Mouse (Mus musculus) kidney, postnatal 0 days (tissue): Measurements from ENCODE around the gene Snx10. TPM values are rescaled to one million over a fixed set of nuclear protein-coding genes. Genes with fewer than 3 reads are reported as not detected.
A peak's percentile ranks its signal among the peaks of the same experiment; 100 is the strongest.

Experiments used
- ATAC-seq: fragments of 200-750 bp; cut with Nextera tagmentation; replicated peaks from 2 replicates; pipeline ENCODE4 v1.8.0; 2017; ENCODE audit warnings: low read depth, moderate number of reproducible peaks, moderate TSS enrichment, moderate library complexity; ENCODE audit not compliant: low FRiP score
- DNase-seq: peaks from one replicate; pipeline ENCODE4 v3.0.0-alpha.2; 2016; ENCODE audit warnings: low spot score
- H3K27ac ChIP-seq: fragments of 300-500 bp; sonication (generic); 2 replicates; pipeline ENCODE4 v1.5.1; 2014; ENCODE audit warnings: mild to moderate bottlenecking
- H3K27me3 ChIP-seq: fragments of 300-500 bp; sonication (generic); 2 replicates; pipeline ENCODE4 v1.6.1; 2014; ENCODE audit warnings: low read length, mixed read lengths; ENCODE audit not compliant: insufficient read depth
- H3K36me3 ChIP-seq: fragments of 300-500 bp; sonication (generic); 2 replicates; pipeline ENCODE4 v1.6.1; 2014; ENCODE audit warnings: low read length, mixed read lengths; ENCODE audit not compliant: insufficient read depth
- H3K4me1 ChIP-seq: fragments of 300-500 bp; sonication (generic); replicated peaks from 2 replicates; pipeline ENCODE4 v1.6.1; 2014; ENCODE audit warnings: antibody characterized with exemption, low read length, mixed read lengths; ENCODE audit not compliant: insufficient read depth
- H3K4me2 ChIP-seq: fragments of 300-500 bp; sonication (generic); 2 replicates; pipeline ENCODE4 v1.6.1; 2014; ENCODE audit warnings: mild to moderate bottlenecking, low read length, moderate library complexity, mixed read lengths
- H3K4me3 ChIP-seq: fragments of 300-500 bp; sonication (generic); replicated peaks from 2 replicates; pipeline ENCODE4 v1.5.1; 2014; ENCODE audit warnings: low read depth, low read length
- H3K9ac ChIP-seq: fragments of 300-500 bp; sonication (generic); 2 replicates; pipeline ENCODE4 v1.6.1; 2014; ENCODE audit warnings: low read depth, low read length
- H3K9me3 ChIP-seq: fragments of 300-500 bp; sonication (generic); replicated peaks from 2 replicates; pipeline ENCODE4 v1.6.1; 2016; ENCODE audit warnings: low read length, inconsistent platforms, mixed read lengths
- CTCF ChIP-seq: IDR thresholded peaks from 2 replicates; pipeline ENCODE4 v1.5.1; 2016; ENCODE audit warnings: antibody characterized with exemption, low read depth, mild to moderate bottlenecking, moderate library complexity
- WGBS: fragments of 180-500 bp; shearing (Covaris S2); extraction: QIAGEN DNeasy Blood & Tissue Kit; methylation state at CpG from one replicate; pipeline ENCODE4 v1.1.7; 2014; 5-methylcytosine and 5-hydroxymethylcytosine counted together
- polyA plus RNA-seq: library from polyadenylated mRNA; unstranded; fragments of >200 nt; fragmentation: Nextera tagmentation; extraction: Ambion mirVana; gene quantifications from 2 replicates; pipeline ENCODE4 v1.2.1, GENCODE M21; 2015

The Snx10 gene
- polyA plus RNA-seq, 1 experiment from 2014 or later: 15.0 TPM

- Histone ChIP-seq H3K27me3 (no peaks in the 10 kb centered on the region), H3K9ac (0 out of 2 replicates have a peak overlapping the region, but pooled peaks have one; percentile 2), H3K9me3 (no peaks in the 10 kb centered on the region), H3K4me2 (peak overlapping the region; percentile 98), H3K4me3 (peak overlapping the region; percentile 57), H3K4me1 (no peaks in the 10 kb centered on the region), H3K36me3 (no peaks in the 10 kb centered on the region), H3K27ac (no peak overlapping the region)
- peak; percentile 70 for TF ChIP-seq CTCF
- DNase-seq (peak; percentile 69), ATAC-seq (peak; percentile 57)
- WGBS: under 1% methylated on average over 52 of the region's 54 CpGs
These were observed 88.8 kb downstream of the Snx10 start for GRCm38 (mm10) chr6:51612371-51613051.

GRCm38 (mm10) chr6:51613661-51614060, 90.0 kb downstream of the Snx10 start:
- no peaks in the 10 kb centered on the region for H3K9me3 ChIP-seq
- no peak for ATAC-seq
- H3K27me3 ChIP-seq: no peaks in the 10 kb centered on the region
- H3K36me3 ChIP-seq: no peaks in the 10 kb centered on the region
- no peak overlapping the region for H3K4me3 ChIP-seq
- no peak overlapping the region for H3K4me2 ChIP-seq
- 87% methylated on average over 11 of the region's 11 CpGs for WGBS
- H3K27ac ChIP-seq: no peak overlapping the region
- H3K9ac ChIP-seq: no peak overlapping the region
- no peak for TF ChIP-seq CTCF
- DNase-seq: no peak
- H3K4me1 ChIP-seq: no peaks in the 10 kb centered on the region

- 83% methylated on average over 5 of the region's 5 CpGs for WGBS
- no peak for TF ChIP-seq CTCF
- H3K4me3 ChIP-seq: no peak overlapping the region
- H3K9ac ChIP-seq: no peak overlapping the region
- no peak overlapping the region for H3K4me2 ChIP-seq
- H3K4me1 ChIP-seq: no peaks in the 10 kb centered on the region
- no peak overlapping the region for H3K27ac ChIP-seq
- ATAC-seq (no peak), DNase-seq (no peak)
- no peaks in the 10 kb centered on the region for H3K27me3 ChIP-seq
- H3K36me3 ChIP-seq: no peaks in the 10 kb centered on the region
- H3K9me3 ChIP-seq: no peaks in the 10 kb centered on the region
These were observed 103.1 kb downstream of the Snx10 start for GRCm38 (mm10) chr6:51626843-51627242.

- Histone ChIP-seq H3K9me3 (no peaks in the 10 kb centered on the region), H3K4me3 (no peak overlapping the region), H3K36me3 (no peaks in the 10 kb centered on the region), H3K27me3 (no peaks in the 10 kb centered on the region), H3K27ac (no peak overlapping the region), H3K4me2 (no peak overlapping the region), H3K4me1 (no peaks in the 10 kb centered on the region), H3K9ac (no peak overlapping the region)
- ATAC-seq (no peak), DNase-seq (no peak)
- 56% methylated on average over 3 of the region's 3 CpGs for WGBS
- TF ChIP-seq CTCF: no peak
These were observed 106.0 kb downstream of the Snx10 start for GRCm38 (mm10) chr6:51629671-51630070.

GRCm38 (mm10) chr6:51630184-51630583, 106.5 kb downstream of the Snx10 start:
- no peak overlapping the region for H3K4me3 ChIP-seq
- H3K4me2 ChIP-seq: no peak overlapping the region
- 53% methylated on average over 2 of the region's 2 CpGs for WGBS

GRCm38 (mm10) chr6:51632928-51633662, 109.4 kb downstream of the Snx10 start:
- Histone ChIP-seq H3K4me3 (no peak overlapping the region), H3K9me3 (no peaks in the 10 kb centered on the region), H3K27ac (peak overlapping the region; percentile 50), H3K27me3 (no peaks in the 10 kb centered on the region), H3K9ac (no peak overlapping the region), H3K4me2 (no peak overlapping the region), H3K36me3 (no peaks in the 10 kb centered on the region), H3K4me1 (no peaks in the 10 kb centered on the region; the same call in 1 of the 2 replicates)
- peak; percentile 61 for DNase-seq
- TF ChIP-seq CTCF: no peak
- ATAC-seq: no peak
- WGBS: 68% methylated on average over 4 of the region's 4 CpGs

More at GRCm38 (mm10) chr6:51630184-51630583, 106.5 kb downstream of the Snx10 start:
- TF ChIP-seq CTCF: no peak
- H3K27me3 ChIP-seq: no peaks in the 10 kb centered on the region
- H3K27ac ChIP-seq: no peak overlapping the region
- ATAC-seq (no peak), DNase-seq (no peak)
- no peaks in the 10 kb centered on the region for H3K36me3 ChIP-seq
- H3K9ac ChIP-seq: no peak overlapping the region
- H3K9me3 ChIP-seq: no peaks in the 10 kb centered on the region
- no peaks in the 10 kb centered on the region for H3K4me1 ChIP-seq
